Mouse (Mus musculus) heart, adult 11 months (tissue): ENCODE measurements around the gene Cep85l.
A peak's percentile ranks its signal among the peaks of the same experiment; 100 is the strongest.

Source experiments
- DNase-seq: peaks from one replicate; pipeline ENCODE4 v3.0.0; 2022

The Cep85l gene

DNA sequence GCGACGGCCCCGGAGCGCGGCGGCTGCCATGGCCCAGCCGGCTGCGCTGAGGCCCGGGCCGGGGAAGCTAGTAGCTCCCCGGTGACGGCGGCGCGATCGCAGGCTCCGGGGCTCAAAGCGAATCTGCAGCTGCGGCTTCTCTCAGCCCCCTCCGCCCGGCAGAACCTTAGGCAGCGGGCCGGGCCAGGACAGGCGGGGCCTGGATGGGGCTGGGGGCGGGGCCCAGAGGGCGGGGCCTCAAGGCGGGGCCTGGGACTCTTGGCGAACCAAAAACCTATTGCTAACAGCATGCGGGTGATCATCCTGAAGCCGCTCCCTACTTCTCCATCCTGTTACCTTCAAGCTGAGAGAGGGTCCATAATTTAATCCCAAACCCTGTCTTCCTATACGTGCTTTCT is at the start of gene Cep85l:
Gene Cep85l, minus strand, starts transcription at position 239 of the 398 bp plus-strand sequence.
- DNase-seq, result peak; percentile 99

DNA sequence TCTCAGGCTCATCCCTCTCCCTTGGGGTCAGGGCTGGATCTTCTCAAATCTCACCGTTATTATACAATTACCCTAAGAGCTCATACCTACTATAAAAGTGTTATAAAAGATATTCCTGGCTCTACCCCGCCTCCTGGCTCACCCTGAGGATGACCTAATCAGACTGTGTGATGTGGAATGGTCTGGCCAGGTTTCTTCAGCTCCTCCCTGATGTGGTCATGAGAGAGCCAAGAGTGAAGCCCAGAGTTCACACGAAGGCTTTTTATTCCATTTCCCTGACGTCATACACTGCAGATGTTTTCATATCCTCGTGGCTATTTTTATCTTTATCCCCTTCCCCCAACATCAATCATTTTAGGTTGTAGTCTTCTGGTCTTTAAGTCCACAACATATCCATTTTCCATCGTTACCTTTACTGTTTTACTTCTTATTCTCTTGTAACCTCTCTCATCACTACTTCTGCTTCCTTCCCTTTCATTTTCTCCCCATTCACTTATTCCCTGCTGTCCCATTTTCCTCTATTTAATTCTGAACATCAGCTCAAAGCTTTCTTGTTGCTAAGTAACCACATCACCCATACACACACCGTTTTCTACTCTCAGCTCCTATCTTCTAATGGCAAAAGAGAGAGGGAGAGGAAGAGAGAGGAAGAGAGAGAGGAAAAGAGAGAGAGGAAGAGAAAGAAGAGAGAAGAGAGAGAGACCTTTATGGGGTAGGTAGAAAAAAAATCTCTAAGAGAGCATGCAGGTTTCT is 49.1 kb upstream of the Cep85l start:
- peak; percentile 97 for DNase-seq

GRCm38 (mm10) chr10:53426524-53426923 is 46.8 kb upstream of the Cep85l start:
- no peak for DNase-seq

- no peak for DNase-seq
Measured at GRCm38 (mm10) chr10:53423091-53423490, 43.3 kb upstream of the Cep85l start.

DNA sequence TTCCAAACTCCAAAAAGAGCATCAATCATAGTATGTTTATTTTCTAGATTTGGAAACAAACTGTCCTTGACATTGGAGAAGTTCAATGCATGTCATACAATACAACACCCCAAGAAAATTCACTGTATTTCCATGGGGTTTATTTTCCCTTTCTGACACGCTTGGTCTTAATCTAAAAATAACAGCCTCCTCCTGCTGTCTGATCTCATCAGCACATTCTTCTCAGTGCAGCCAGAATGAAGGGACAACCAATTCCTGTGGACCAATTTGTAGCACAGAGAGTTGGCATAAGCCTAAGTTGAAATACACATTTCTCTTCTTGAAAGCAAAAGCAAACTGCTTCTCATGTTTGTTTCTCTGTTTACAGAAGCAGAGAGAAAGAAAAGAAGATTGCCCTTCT is 42.5 kb upstream of the Cep85l start:
- DNase-seq, result no peak

- DNase-seq, result peak; percentile 57
Measured at GRCm38 (mm10) chr10:53421613-53422012, 41.9 kb upstream of the Cep85l start.

DNA sequence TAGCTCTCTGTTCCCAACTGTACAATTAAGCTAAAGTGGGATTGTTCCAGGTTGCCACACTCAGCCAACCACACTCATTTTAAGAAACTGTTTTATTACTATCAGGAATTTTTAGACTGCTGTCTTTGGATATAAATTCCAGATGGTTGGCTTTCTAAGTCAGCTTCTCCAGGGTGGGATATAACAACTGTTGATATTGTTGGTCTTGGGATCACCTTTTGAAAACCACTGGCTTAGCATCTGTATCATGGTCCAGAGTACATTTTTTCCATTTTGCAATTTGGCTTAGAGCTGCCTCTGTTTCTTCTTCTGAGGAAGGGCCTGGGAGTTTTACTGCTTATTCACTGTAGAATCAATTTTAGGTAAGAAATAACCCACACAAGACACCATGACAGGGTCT is 40.3 kb upstream of the Cep85l start:
- DNase-seq, result peak; percentile 17

DNA sequence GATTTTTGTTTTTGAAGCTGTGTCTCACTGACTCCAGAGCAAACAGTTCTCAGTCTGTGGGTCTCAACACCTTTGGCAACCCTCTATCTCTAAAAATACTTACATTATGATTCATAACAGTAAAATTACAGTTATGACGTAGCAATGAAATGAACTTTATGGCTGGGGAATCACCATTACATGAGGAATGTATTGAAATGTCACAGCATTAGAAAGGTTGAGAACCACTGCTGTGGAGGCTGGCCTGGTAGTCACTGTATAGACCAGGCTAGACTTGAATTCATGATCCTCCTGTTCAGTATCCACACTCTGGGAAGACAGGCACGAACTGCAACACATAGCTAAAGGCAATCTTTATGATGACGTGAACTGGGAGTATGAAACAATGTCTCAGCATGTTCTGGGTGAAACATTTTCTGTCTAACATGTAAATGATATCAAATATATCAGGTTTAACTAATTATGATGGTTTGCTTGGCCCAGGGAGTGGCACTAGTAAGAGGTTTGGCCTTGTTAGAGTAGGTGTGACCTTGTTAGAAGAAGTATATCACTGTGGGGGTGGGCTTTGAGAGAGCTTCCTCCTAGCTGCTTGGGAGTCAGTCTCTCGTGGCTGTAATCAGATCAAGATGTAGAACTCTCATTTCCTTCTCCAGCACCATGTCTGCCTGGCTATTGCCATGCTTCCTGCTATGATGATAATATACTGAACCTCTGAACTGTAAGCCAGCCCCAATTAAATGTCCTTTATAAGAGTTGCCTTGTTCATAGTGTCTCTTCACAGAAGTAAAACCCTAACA is 39.6 kb upstream of the Cep85l start:
- peak; percentile 61 for DNase-seq

- peak; percentile 81 for DNase-seq
Measured at GRCm38 (mm10) chr10:53417015-53417414, 37.3 kb upstream of the Cep85l start.

GRCm38 (mm10) chr10:53416152-53416712 is 36.5 kb upstream of the Cep85l start:
- DNase-seq, result peak; percentile 49

DNA sequence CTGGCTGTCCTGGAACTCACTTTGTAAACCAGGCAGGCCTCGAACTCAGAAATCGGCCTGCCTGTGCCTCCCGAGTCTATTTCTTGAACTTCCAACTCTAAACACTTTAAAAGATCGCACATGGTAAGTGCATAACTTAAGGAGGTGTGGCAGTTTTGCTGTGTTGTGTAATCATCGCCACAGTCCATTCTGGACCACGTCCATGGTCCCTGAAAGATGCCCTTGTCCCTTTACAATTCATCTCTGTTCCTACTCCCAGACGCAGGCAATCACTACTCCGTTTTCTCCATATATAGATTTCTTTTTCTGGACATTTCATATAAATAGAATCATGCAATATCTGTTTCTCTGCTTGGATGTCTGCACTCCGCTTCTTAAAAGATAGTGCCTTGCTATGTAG is 35.5 kb upstream of the Cep85l start:
- DNase-seq, result peak; percentile 36

- DNase-seq, result peak; percentile 95
Measured at GRCm38 (mm10) chr10:53414092-53415085, 34.6 kb upstream of the Cep85l start.

GRCm38 (mm10) chr10:53412936-53413335 is 33.2 kb upstream of the Cep85l start:
- DNase-seq, result peak; percentile 84

GRCm38 (mm10) chr10:53412165-53412564 is 32.4 kb upstream of the Cep85l start:
- peak; percentile 80 for DNase-seq

GRCm38 (mm10) chr10:53410831-53411230 is 31.1 kb upstream of the Cep85l start:
- no peak for DNase-seq

GRCm38 (mm10) chr10:53407422-53407821 is 27.7 kb upstream of the Cep85l start:
- DNase-seq, result peak; percentile 31

- DNase-seq, result peak; percentile 79
Measured at GRCm38 (mm10) chr10:53406845-53407244, 27.1 kb upstream of the Cep85l start.

DNA sequence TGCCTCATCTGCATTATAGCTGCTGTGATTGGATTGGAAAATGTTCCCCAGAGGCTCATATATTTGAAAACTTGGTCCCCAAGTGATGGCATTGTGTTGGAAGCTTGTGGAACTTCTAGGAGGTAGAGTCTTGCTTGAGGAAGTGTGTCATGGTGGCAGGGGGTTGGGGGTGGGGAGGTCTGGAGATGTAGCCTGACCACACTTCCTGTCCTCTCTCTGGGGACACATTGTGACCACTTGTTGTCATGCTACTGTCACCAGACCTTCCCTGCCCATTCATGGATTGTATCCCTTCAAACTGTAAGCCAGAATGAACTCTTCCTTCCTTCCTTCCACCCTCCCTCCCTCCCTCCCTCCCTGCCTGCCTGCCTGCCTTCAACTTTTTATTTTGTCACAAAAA is 22.5 kb upstream of the Cep85l start:
- peak; percentile 89 for DNase-seq

DNA sequence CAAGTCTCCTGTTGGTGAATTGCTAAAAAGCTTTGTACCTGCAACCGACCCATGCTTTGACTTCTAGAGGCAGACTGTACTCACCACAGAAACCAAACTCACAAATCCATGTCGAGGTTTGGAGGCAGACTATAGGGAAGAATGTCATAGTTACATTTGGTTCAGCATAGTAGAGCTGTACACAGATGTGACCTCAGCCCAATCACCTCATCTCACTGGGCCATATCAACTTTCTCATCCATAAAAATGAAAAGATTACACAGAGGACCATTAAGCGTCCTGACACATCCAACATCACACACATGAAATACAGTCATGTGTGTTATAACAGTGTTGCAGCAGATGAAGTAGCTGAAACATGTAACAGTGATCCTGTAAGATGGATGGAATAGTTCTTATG is 19.3 kb upstream of the Cep85l start:
- peak; percentile 72 for DNase-seq

DNA sequence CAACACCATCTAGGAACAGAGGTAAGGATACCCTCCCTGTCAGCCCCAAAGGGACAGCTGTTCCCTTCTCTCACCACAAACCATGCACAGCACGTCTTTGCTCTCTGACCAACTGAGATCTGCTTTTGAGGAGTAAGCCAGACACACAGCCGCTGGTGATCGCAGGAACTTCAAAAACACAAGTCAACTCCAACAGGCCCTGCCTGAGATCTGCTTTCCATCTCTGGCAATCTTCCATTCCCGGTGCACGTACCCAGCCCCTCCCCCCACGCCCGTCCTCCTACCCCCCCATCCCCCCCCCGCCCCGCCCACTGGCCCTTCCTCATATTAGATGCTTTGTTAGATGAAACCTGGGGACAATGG is 18.8 kb upstream of the Cep85l start:
- peak; percentile 99 for DNase-seq

GRCm38 (mm10) chr10:53397846-53398539 is 18.2 kb upstream of the Cep85l start:
- no peak for DNase-seq
